Mouse (Mus musculus) stomach, embryonic 14.5 days (tissue): ENCODE measurements around the gene Erbb4. TPM values are rescaled to one million over a fixed set of nuclear protein-coding genes. Genes with fewer than 3 reads are reported as not detected.
A peak's percentile ranks its signal among the peaks of the same experiment; 100 is the strongest.

ENCODE experiments used
- ATAC-seq: fragments of 200-750 bp; cut with Nextera tagmentation; 2 replicates; pipeline ENCODE4 v1.8.0; 2017; ENCODE audit warnings: low read depth, moderate TSS enrichment; ENCODE audit not compliant: insufficient number of reproducible peaks, insufficient read depth, low FRiP score
- H3K27ac ChIP-seq: fragments of 300-500 bp; sonication (generic); 2 replicates; pipeline ENCODE4 v1.5.1; 2014; ENCODE audit warnings: mild to moderate bottlenecking, low read length, moderate library complexity, mixed read lengths
- H3K27me3 ChIP-seq: fragments of 300-500 bp; sonication (generic); 2 replicates; pipeline ENCODE4 v1.6.1; 2014; ENCODE audit warnings: low read length, control low read depth, mixed read lengths; ENCODE audit not compliant: control insufficient read depth, insufficient read depth
- H3K36me3 ChIP-seq: fragments of 300-500 bp; sonication (generic); 2 replicates; pipeline ENCODE4 v1.6.1; 2014; ENCODE audit warnings: mild to moderate bottlenecking, control low read depth, low read length, moderate library complexity, mixed read lengths; ENCODE audit not compliant: control insufficient read depth, insufficient read depth
- H3K4me1 ChIP-seq: fragments of 300-500 bp; sonication (generic); 2 replicates; pipeline ENCODE4 v1.6.1; 2014; ENCODE audit warnings: low read length, control low read depth, mixed read lengths; ENCODE audit not compliant: control insufficient read depth, insufficient read depth
- H3K4me2 ChIP-seq: fragments of 300-500 bp; sonication (generic); replicated peaks from 2 replicates; pipeline ENCODE4 v1.6.1; 2014; ENCODE audit warnings: low read depth, low read length, control low read depth
- H3K4me3 ChIP-seq: fragments of 300-500 bp; sonication (generic); 2 replicates; pipeline ENCODE4 v1.5.1; 2014; ENCODE audit warnings: low read depth, low read length, control low read depth
- H3K9ac ChIP-seq: fragments of 300-500 bp; sonication (generic); replicated peaks from 2 replicates; pipeline ENCODE4 v1.6.1; 2014; ENCODE audit warnings: low read depth, mild to moderate bottlenecking, control low read depth, low read length, moderate library complexity, mixed read lengths
- H3K9me3 ChIP-seq: fragments of 300-500 bp; sonication (generic); 2 replicates; pipeline ENCODE4 v1.6.1; 2016; ENCODE audit warnings: low read depth, low read length, control low read depth; ENCODE audit not compliant: control insufficient read depth
- WGBS: fragments of 180-500 bp; shearing (Covaris S2); extraction: QIAGEN DNeasy Blood & Tissue Kit; methylation state at CpG from one replicate; pipeline ENCODE4 v1.1.7; 2014; 5-methylcytosine and 5-hydroxymethylcytosine counted together
- polyA plus RNA-seq: library from polyadenylated mRNA; unstranded; fragments of >200 nt; fragmentation: Nextera tagmentation; extraction: Ambion mirVana; gene quantifications from 2 replicates; pipeline ENCODE4 v1.2.1, GENCODE M21; 2014

Erbb4 gene
- polyA plus RNA-seq, 1 experiment from 2014 or later, result 0.58 TPM

DNA sequence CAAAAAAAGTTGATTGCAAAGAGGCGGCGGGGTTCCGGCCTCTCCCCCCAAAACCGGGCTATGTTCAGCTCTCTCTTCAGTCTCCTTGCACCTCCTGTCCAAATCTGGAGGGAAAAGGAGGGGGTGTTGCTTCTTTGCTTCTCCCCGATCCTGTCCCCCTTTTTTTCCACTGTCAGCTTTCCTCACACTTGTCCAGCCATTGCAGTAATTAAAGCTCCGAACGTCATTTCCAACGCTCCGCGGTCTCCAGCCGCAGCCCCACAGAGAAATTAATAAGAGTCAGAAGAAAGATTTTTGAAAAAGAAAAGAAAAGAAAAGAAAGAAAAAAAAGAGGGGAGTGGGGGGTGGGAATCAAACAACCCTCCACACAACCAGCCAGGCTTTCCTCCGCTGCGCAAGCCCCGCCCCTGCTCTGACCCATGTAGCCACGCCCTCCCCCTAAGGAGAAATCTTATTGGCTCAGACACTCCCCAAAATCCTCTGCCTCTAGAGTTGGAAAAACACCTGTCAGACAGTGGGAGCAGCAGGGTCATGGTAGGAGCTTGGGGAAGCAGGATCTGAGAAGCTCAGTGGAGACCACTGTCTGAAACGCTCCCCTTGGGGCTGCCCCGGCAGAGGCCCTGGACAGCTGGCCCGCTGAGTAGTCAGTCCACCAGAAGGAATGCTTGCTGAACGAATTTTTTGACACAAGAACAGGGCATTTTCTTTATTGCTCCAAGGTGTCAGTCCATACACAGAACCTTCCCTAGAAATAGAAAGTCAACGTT, 483 bp upstream of the Erbb4 start:
- WGBS, result 4% methylated on average over 20 of the region's 20 CpGs
- Histone ChIP-seq H3K36me3 (no peaks in the 10 kb centered on the region), H3K4me1 (0 out of 2 replicates have a peak, but pooled peaks cover 4% of the 10 kb centered on the region), H3K9me3 (no peaks in the 10 kb centered on the region), H3K27ac (no peak overlapping the region), H3K9ac (no peak overlapping the region), H3K27me3 (peaks cover 18% of the 10 kb centered on the region; the same call in 1 of the 2 replicates), H3K4me2 (peak overlapping the region; percentile 100), H3K4me3 (peak overlapping the region; percentile 57)
- peak; percentile 68 for ATAC-seq

DNA sequence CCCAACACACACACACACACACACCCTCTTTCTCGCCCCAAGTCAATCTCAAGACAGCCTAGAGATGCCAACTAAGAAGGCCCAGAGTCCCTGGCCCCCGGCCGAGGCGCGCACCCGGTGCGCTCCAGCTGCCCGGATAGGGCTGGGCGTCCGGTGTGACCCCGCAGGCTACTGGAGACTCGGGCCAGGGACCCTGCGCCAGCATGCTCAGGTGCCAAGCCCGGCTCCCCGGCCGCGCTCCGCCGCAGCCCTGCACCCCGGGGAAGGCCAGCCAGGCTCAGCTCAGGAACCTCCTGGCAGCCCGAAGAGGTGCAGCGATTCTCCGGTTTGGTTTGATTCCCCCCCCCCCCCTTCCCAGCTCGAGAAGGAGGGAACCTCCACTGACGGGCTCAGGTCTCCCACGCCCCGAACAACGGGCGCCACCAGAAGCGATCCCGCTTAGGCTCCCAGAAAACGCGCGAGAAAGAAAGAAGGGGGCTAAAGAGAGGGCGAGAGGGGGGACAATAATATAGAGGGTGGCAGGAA, 860 bp downstream of the Erbb4 start:
- peak overlapping the region; percentile 57 for H3K4me3 ChIP-seq
- H3K4me1 ChIP-seq, result 0 out of 2 replicates have a peak, but pooled peaks cover 4% of the 10 kb centered on the region
- H3K9ac ChIP-seq, result no peak overlapping the region; the same call in 1 of the 2 replicates
- ATAC-seq, result peak; percentile 42
- H3K27me3 ChIP-seq, result peaks cover 20% of the 10 kb centered on the region; the same call in 1 of the 2 replicates
- no peak overlapping the region for H3K27ac ChIP-seq
- H3K4me2 ChIP-seq, result peak overlapping the region; percentile 100
- WGBS, result under 1% methylated on average over 34 of the region's 35 CpGs
- H3K9me3 ChIP-seq, result no peaks in the 10 kb centered on the region
- no peaks in the 10 kb centered on the region for H3K36me3 ChIP-seq

DNA sequence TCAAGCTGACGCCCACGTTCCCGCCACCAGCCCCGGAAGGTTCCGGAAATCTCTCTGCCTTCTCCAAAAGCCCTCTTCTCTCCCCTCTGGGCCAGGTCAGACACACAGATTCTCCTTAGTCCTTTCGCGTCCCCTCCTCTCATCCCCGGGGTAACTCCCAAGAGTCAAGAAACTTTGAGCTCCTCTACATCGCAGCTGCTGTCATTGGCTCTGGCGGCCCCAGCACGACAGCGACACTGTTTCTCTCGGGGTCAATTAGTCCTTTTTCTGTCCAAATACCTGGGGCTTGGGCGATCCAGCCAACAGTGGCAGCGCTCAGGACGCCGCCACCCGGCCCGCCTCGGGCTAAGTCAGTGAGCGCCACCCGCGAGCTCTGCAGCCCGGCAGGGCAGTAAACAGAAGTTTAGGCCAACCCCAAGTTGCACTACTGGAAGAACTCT, 1.5 kb downstream of the Erbb4 start:
- H3K4me3 ChIP-seq, result peak overlapping the region; percentile 57
- WGBS, result under 1% methylated on average over 24 of the region's 24 CpGs
- H3K4me2 ChIP-seq, result peak overlapping the region; percentile 100
- peak overlapping the region; percentile 14; the same call in 1 of the 2 replicates for H3K9ac ChIP-seq
- no peaks in the 10 kb centered on the region for H3K36me3 ChIP-seq
- H3K9me3 ChIP-seq, result no peaks in the 10 kb centered on the region
- peak; percentile 42; the same call in 1 of the 2 replicates for ATAC-seq
- H3K4me1 ChIP-seq, result 0 out of 2 replicates have a peak, but pooled peaks cover 4% of the 10 kb centered on the region
- H3K27me3 ChIP-seq, result peaks cover 20% of the 10 kb centered on the region; the same call in 1 of the 2 replicates
- H3K27ac ChIP-seq, result no peak overlapping the region

DNA sequence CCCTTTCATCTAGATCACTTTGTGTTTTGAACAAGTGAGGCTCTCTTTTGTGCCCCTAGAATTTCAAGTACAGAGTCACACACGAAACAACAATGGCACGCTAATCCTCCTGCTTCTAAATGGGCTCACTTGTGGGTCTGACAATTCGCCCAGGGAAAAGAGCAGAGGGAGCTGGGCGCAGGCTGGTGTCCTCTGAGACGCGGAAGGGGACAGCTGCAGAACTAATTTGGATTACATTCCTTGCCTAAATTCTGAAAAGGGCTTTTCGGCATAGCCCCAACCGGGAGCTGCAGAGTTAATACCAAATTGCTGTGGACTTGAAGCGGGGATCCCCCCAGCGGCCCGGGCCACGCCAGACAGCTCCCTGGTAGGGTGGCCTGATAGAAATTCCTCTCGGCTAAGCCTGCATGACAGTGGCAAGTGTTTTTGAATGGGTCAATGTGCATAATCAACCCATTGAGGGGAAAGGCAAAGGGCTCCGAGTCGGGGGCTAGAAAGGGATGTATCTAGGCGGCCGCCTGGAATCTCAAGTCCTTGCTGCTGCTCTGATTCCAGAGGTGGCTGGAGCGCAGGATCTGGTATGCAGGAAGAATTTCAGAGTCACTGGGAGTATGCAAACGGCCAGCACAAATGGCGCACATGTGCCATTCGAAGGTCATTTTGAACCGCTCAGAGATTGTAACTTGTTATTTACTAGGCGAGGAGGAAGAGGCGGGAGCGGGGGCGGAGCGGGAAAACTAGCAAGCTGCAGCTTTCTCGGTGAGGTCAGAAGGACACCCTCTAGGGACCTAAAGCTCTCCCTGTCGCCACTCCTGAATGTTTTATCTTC, 2.2 kb downstream of the Erbb4 start:
- H3K9me3 ChIP-seq, result no peaks in the 10 kb centered on the region
- 0 out of 2 replicates have a peak, but pooled peaks cover 4% of the 10 kb centered on the region for H3K4me1 ChIP-seq
- H3K36me3 ChIP-seq, result no peaks in the 10 kb centered on the region
- under 1% methylated on average over 29 of the region's 29 CpGs for WGBS
- ATAC-seq, result no peak
- peaks cover 20% of the 10 kb centered on the region; the same call in 1 of the 2 replicates for H3K27me3 ChIP-seq
- no peak overlapping the region for H3K27ac ChIP-seq
- peak overlapping the region; percentile 14; the same call in 1 of the 2 replicates for H3K9ac ChIP-seq
- H3K4me3 ChIP-seq, result peak overlapping the region; percentile 57
- peak overlapping the region; percentile 100 for H3K4me2 ChIP-seq

DNA sequence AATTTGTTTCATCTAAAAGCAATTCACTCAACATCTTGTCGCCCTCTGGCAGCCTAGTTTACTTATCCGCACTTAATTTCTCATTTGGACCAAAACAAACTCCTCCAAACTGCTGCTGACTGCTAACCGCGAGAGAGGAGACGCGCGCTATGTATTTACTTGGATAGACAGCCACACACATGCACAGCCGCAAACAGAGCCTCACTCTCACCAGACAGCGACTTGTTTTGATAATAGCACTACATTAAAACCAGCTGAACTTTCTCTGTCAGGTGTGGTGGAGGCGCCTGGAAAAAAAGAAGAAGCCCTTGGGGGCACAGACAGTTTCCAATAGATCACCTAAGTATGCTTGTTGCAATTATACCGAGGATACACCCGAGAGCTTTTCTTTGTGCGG, 2.8 kb downstream of the Erbb4 start:
- Histone ChIP-seq H3K9me3 (no peaks in the 10 kb centered on the region), H3K4me3 (peak overlapping the region; percentile 57), H3K27ac (no peak overlapping the region), H3K36me3 (no peaks in the 10 kb centered on the region), H3K4me2 (peak overlapping the region; percentile 100), H3K4me1 (0 out of 2 replicates have a peak, but pooled peaks cover 4% of the 10 kb centered on the region), H3K9ac (no peak overlapping the region), H3K27me3 (peaks cover 20% of the 10 kb centered on the region; the same call in 1 of the 2 replicates)
- WGBS, result 2% methylated on average over 13 of the region's 13 CpGs
- ATAC-seq, result no peak

DNA sequence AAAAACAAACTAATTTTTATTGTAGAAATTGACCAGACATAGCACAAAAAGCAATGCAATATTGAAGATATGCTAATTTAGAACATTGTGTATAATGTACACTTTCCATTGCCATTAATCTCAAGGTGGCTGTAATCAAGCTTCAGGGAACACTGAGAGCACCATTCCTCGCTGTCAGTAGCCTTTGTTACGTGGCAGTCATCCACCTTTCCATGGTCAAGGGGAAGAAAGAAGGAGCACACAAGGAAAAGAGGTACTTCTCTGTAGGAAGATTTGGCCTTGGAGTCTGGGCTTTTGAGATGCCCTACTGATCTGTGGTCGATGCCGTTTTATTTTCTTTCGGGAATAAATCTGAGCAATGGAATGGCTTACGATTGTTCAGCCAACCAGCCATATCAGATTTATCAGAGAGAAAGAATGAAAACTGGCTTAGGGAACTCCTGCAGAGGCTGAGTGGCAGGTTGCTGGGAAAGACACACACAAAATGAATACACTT, 4.6 kb downstream of the Erbb4 start:
- Histone ChIP-seq H3K4me3 (no peak overlapping the region), H3K4me2 (no peak overlapping the region), H3K9ac (no peak overlapping the region), H3K9me3 (no peaks in the 10 kb centered on the region), H3K27ac (no peak overlapping the region), H3K27me3 (peaks cover 16% of the 10 kb centered on the region; the same call in 1 of the 2 replicates), H3K36me3 (no peaks in the 10 kb centered on the region), H3K4me1 (0 out of 2 replicates have a peak, but pooled peaks cover 4% of the 10 kb centered on the region)
- 76% methylated on average over 6 of the region's 6 CpGs for WGBS
- ATAC-seq, result no peak

DNA sequence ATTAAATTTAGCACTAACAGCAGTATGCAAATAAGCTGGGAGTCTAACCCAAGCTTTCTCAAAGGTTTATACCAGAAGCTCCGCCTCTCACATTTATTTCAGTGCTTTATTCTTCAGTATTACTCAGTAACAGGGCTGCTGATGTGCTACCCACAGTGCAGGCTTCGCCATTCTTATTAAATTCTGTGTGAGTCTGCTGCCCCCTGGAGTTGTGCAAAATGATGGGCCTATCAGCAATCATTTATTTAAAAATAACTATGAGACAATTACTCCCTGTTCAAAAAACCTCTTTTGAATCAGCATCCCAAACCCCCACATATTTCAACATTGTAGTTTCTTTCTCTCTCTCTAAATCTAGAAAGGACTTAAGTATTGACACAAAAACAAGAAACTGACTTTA, 6.2 kb downstream of the Erbb4 start:
- Histone ChIP-seq H3K27ac (no peak overlapping the region), H3K4me2 (no peak overlapping the region), H3K27me3 (peaks cover 16% of the 10 kb centered on the region; the same call in 1 of the 2 replicates), H3K36me3 (no peaks in the 10 kb centered on the region), H3K9me3 (no peaks in the 10 kb centered on the region), H3K4me1 (no peaks in the 10 kb centered on the region), H3K4me3 (no peak overlapping the region), H3K9ac (no peak overlapping the region)
- ATAC-seq, result no peak
- WGBS, result 85% methylated on average over 2 of the region's 2 CpGs

DNA sequence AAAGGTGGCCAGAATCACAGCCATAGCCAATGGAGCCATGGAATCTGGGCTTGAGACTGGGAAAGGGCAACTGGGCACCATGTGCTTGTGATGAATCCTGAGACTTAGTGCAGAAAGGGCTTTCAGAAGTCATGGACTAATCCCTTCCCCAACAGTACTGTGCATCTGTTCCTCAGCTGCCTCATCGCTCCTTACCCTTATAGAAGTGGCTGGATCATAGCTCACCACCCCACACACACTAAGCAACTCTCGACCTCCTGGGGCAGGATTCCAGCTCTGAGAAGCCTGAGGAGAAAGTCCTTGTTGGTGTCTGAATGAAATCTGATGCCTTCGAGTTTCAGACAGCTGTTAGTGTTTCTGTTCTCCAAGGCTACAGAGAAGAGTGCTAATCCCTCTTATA, 14.8 kb downstream of the Erbb4 start:
- 25% methylated on average over 3 of the region's 3 CpGs for WGBS

More for the DNA sequence above, 14.8 kb downstream of the Erbb4 start:
- Histone ChIP-seq H3K9ac (no peak overlapping the region), H3K27ac (no peak overlapping the region), H3K27me3 (no peaks in the 10 kb centered on the region), H3K4me1 (no peaks in the 10 kb centered on the region), H3K4me3 (no peak overlapping the region), H3K4me2 (no peak overlapping the region), H3K36me3 (no peaks in the 10 kb centered on the region), H3K9me3 (no peaks in the 10 kb centered on the region)
- no peak for ATAC-seq
